Mouse (Mus musculus) heart, postnatal 0 days (tissue): Measurements from ENCODE around the gene Usp53. TPM values are rescaled to one million over a fixed set of nuclear protein-coding genes. Genes with fewer than 3 reads are reported as not detected.
"Not testable (repeated sequence)": the region's sequence is repeated elsewhere in the genome, so short reads cannot be mapped to it uniquely, and the experiment has no call there.

Source experiments
- ATAC-seq: fragments of 200-750 bp; cut with Nextera tagmentation; 2 replicates; pipeline ENCODE4 v1.8.0; 2017; ENCODE audit warnings: low read depth, moderate number of reproducible peaks, moderate library complexity; ENCODE audit not compliant: insufficient read depth
- DNase-seq: peaks from one replicate; pipeline ENCODE4 v3.0.0-alpha.2; 2016; ENCODE audit warnings: low spot score
- H3K27ac ChIP-seq: fragments of 300-500 bp; sonication (generic); 2 replicates; pipeline ENCODE4 v1.5.1; 2014; ENCODE audit warnings: low read depth, mild to moderate bottlenecking
- H3K27me3 ChIP-seq: fragments of 300-500 bp; sonication (generic); 2 replicates; pipeline ENCODE4 v1.6.1; 2014; ENCODE audit warnings: low read length, mixed read lengths; ENCODE audit not compliant: control insufficient read depth, insufficient read depth
- H3K36me3 ChIP-seq: fragments of 300-500 bp; sonication (generic); replicated peaks from 2 replicates; pipeline ENCODE4 v1.6.1; 2014; ENCODE audit warnings: low read length, mixed read lengths; ENCODE audit not compliant: control insufficient read depth, insufficient read depth
- H3K4me1 ChIP-seq: fragments of 300-500 bp; sonication (generic); 2 replicates; pipeline ENCODE4 v1.6.1; 2014; ENCODE audit warnings: antibody characterized with exemption; ENCODE audit not compliant: control insufficient read depth, insufficient read depth
- H3K4me2 ChIP-seq: fragments of 300-500 bp; sonication (generic); 2 replicates; pipeline ENCODE4 v1.6.1; 2014; ENCODE audit warnings: low read depth, mild to moderate bottlenecking, low read length, moderate library complexity
- H3K4me3 ChIP-seq: fragments of 300-500 bp; sonication (generic); 2 replicates; pipeline ENCODE4 v1.5.1; 2014; ENCODE audit warnings: low read depth, low read length
- H3K9ac ChIP-seq: fragments of 300-500 bp; sonication (generic); replicated peaks from 2 replicates; pipeline ENCODE4 v1.6.1; 2014; ENCODE audit warnings: low read depth, low read length, mixed read lengths
- H3K9me3 ChIP-seq: fragments of 300-500 bp; sonication (generic); replicated peaks from 2 replicates; pipeline ENCODE4 v1.6.1; 2016; ENCODE audit warnings: low read length; ENCODE audit not compliant: control insufficient read depth
- CTCF ChIP-seq: IDR thresholded peaks from 2 replicates; pipeline ENCODE4 v1.5.1; 2016; ENCODE audit warnings: antibody characterized with exemption, control low read depth, low read depth
- EP300 ChIP-seq: IDR thresholded peaks from 2 replicates; pipeline ENCODE4 v1.6.1; 2016; ENCODE audit warnings: antibody characterized with exemption, low read depth
- WGBS: fragments of 180-500 bp; shearing (Covaris S2); extraction: QIAGEN DNeasy Blood & Tissue Kit; methylation state at CpG from one replicate; pipeline ENCODE4 v1.1.7; 2014; 5-methylcytosine and 5-hydroxymethylcytosine counted together
- polyA plus RNA-seq: library from polyadenylated mRNA; unstranded; fragments of >200 nt; fragmentation: Nextera tagmentation; extraction: Ambion mirVana; gene quantifications from 2 replicates; pipeline ENCODE4 v1.2.1, GENCODE M21; 2015
- total RNA-seq: library from RNA; depleted of rRNA; stranded (reverse); fragments of >200 nt; gene quantifications from 2 replicates; pipeline ENCODE4 v1.2.3, GENCODE M21; 2014; ENCODE audit warnings: low replicate concordance

Gene Usp53
- total and polyA plus RNA-seq, 2 experiments from 2014 or later, result 7.4 to 10.0 TPM

- TF ChIP-seq EP300 (no peak), CTCF (no peak)
- no peak overlapping the region for H3K4me3 ChIP-seq
- WGBS, result 59% methylated on average over 6 of the region's 6 CpGs
- H3K27ac ChIP-seq, result no peak overlapping the region
- no peak overlapping the region for H3K4me2 ChIP-seq
- H3K9ac ChIP-seq, result no peak overlapping the region
- H3K4me1 ChIP-seq, result 0 out of 2 replicates have a peak, but pooled peaks cover 11% of the 10 kb centered on the region
- H3K9me3 ChIP-seq, result no peaks in the 10 kb centered on the region
- no peak for ATAC-seq
- no peaks in the 10 kb centered on the region for H3K27me3 ChIP-seq
- peaks cover 4% of the 10 kb centered on the region; the same call in 1 of the 2 replicates for H3K36me3 ChIP-seq
- no peak for DNase-seq
These were observed 40.9 kb downstream of the Usp53 start for GRCm38 (mm10) chr3:122943387-122943890.

- Histone ChIP-seq H3K27me3 (no peaks in the 10 kb centered on the region), H3K9ac (no peak overlapping the region), H3K4me1 (0 out of 2 replicates have a peak, but pooled peaks cover 11% of the 10 kb centered on the region), H3K36me3 (no peaks in the 10 kb centered on the region), H3K4me3 (no peak overlapping the region), H3K4me2 (no peak overlapping the region), H3K27ac (no peak overlapping the region), H3K9me3 (no peaks in the 10 kb centered on the region)
- WGBS, result 35% methylated on average over 2 of the region's 2 CpGs
- DNase-seq, result peak; percentile 87
- TF ChIP-seq EP300 (no peak), CTCF (peak; percentile 65)
- peak; percentile 47; the same call in 1 of the 2 replicates for ATAC-seq
These were observed 45.1 kb downstream of the Usp53 start for GRCm38 (mm10) chr3:122939215-122939614.

DNA sequence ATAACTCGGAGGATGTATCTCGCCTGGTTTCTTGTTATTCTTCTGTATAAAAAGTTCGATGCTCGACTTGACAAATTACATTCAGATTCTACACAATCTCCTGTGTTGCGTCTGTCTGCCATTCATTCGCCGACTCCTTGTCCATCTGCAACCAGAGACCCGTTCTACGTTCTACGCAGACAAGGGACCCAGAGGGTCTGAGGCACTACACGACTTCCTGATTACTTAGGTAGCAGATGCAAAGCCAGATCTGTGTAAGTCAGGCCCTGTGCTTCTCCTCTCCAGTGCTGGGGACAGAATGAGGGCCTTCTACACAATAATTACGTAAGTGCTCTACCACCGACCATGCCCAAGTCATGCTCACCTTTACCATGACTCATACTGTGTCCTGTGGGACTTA lies 47.1 kb downstream of the Usp53 start:
- not testable (repeated sequence) for H3K9ac ChIP-seq, DNase-seq
- WGBS, result 84% methylated on average over 13 of the region's 13 CpGs

GRCm38 (mm10) chr3:122932466-122932865 lies 51.8 kb downstream of the Usp53 start:
- Histone ChIP-seq H3K27ac (no peak overlapping the region), H3K36me3 (no peaks in the 10 kb centered on the region), H3K4me1 (no peaks in the 10 kb centered on the region), H3K4me2 (no peak overlapping the region), H3K4me3 (no peak overlapping the region), H3K27me3 (no peaks in the 10 kb centered on the region), H3K9ac (no peak overlapping the region), H3K9me3 (no peaks in the 10 kb centered on the region)
- ATAC-seq, result no peak
- TF ChIP-seq EP300 (no peak), CTCF (no peak)
- DNase-seq, result no peak
- WGBS, result 87% methylated on average over 1 of the region's 1 CpGs

More for the DNA sequence above, 47.1 kb downstream of the Usp53 start:
- not testable (repeated sequence) for H3K27me3 ChIP-seq, H3K4me1 ChIP-seq, H3K9me3 ChIP-seq, ATAC-seq, H3K4me3 ChIP-seq, H3K4me2 ChIP-seq, H3K27ac ChIP-seq, H3K36me3 ChIP-seq

DNA sequence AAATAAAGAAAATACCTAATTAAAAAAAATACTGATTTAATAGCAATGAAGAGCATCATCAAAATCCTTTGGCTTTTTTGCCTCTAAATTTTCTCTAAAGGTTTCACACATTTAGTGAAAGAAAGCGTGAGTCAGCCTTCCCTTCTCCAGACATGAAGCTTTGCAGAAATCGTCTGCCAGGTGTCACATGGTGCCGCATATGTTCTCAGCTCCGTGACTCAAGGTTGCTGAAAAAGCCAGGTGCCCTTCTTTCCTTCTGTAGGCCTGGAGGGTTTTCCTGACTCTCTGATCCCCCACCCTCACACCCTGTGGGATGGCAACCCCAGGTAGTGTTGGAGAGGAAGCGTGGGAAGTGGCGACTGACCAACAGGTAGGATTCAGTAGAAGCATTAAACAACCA lies 54.6 kb downstream of the Usp53 start:
- no peak overlapping the region for H3K9ac ChIP-seq
- no peak overlapping the region for H3K4me2 ChIP-seq
- no peak overlapping the region for H3K27ac ChIP-seq
- no peaks in the 10 kb centered on the region for H3K36me3 ChIP-seq
- H3K4me1 ChIP-seq, result no peaks in the 10 kb centered on the region
- DNase-seq (no peak), ATAC-seq (no peak)
- 89% methylated on average over 6 of the region's 6 CpGs for WGBS
- no peak overlapping the region for H3K4me3 ChIP-seq
- no peaks in the 10 kb centered on the region for H3K27me3 ChIP-seq
- TF ChIP-seq CTCF, result no peak
- TF ChIP-seq EP300, result no peak
- no peaks in the 10 kb centered on the region for H3K9me3 ChIP-seq
